Mouse (Mus musculus): ENCODE measurements at regions not wholly inside any gene's neighbourhood (a gene's known extent, or its start where the extent isn't known, plus 50 kb on each side); places are given as distances from the start of the nearest gene placed in this dataset.

GRCm38 (mm10) chr12:13080791-13081190 lies 139.1 kb upstream of the Mycn start:
- peaks cover 3% of the 10 kb centered on the region; the same call in 1 of the 2 replicates for H3K4me1 ChIP-seq (ENCODE audit: control insufficient read depth, insufficient read depth, low read length)
- H3K4me3 ChIP-seq (ENCODE audit: low read length): no peak overlapping the region
- peaks cover 15% of the 10 kb centered on the region for H3K27me3 ChIP-seq (ENCODE audit: control insufficient read depth, insufficient read depth, low read length)
- H3K9me3 ChIP-seq (replicated peaks; ENCODE audit: control insufficient read depth, low read length): no peaks in the 10 kb centered on the region
- no peak for ATAC-seq (replicated peaks; ENCODE audit: extremely low read depth, insufficient read depth, low FRiP score)
- no peak overlapping the region for H3K4me2 ChIP-seq (ENCODE audit: low read depth, low read length)
- 63% methylated on average over 5 of the region's 5 CpGs for WGBS
- H3K36me3 ChIP-seq (ENCODE audit: control insufficient read depth, insufficient read depth): no peaks in the 10 kb centered on the region
- H3K27ac ChIP-seq (ENCODE audit: low read length): no peak overlapping the region
- H3K9ac ChIP-seq (ENCODE audit: low read length): no peak overlapping the region

GRCm38 (mm10) chr12:13079832-13080231 lies 138.1 kb upstream of the Mycn start:
- Histone ChIP-seq H3K9me3 (replicated peaks; ENCODE audit: control insufficient read depth, low read length) (no peaks in the 10 kb centered on the region), H3K36me3 (ENCODE audit: control insufficient read depth, insufficient read depth) (no peaks in the 10 kb centered on the region), H3K27me3 (ENCODE audit: control insufficient read depth, insufficient read depth, low read length) (peaks cover 15% of the 10 kb centered on the region), H3K9ac (ENCODE audit: low read length) (no peak overlapping the region), H3K4me1 (ENCODE audit: control insufficient read depth, insufficient read depth, low read length) (peaks cover 3% of the 10 kb centered on the region; the same call in 1 of the 2 replicates), H3K27ac (ENCODE audit: low read length) (no peak overlapping the region), H3K4me3 (ENCODE audit: low read length) (no peak overlapping the region), H3K4me2 (ENCODE audit: low read depth, low read length) (no peak overlapping the region)
- no peak for ATAC-seq (replicated peaks; ENCODE audit: extremely low read depth, insufficient read depth, low FRiP score)
- 90% methylated on average over 3 of the region's 3 CpGs for WGBS

- ATAC-seq (replicated peaks; ENCODE audit: extremely low read depth, insufficient read depth, low FRiP score): 0 out of 2 replicates have a peak, but pooled peaks have one; percentile 52
- H3K27ac ChIP-seq (ENCODE audit: low read length): no peak overlapping the region
- no peak overlapping the region for H3K4me3 ChIP-seq (ENCODE audit: low read length)
- no peaks in the 10 kb centered on the region for H3K9me3 ChIP-seq (replicated peaks; ENCODE audit: control insufficient read depth, low read length)
- no peaks in the 10 kb centered on the region; the same call in 1 of the 2 replicates for H3K4me1 ChIP-seq (ENCODE audit: control insufficient read depth, insufficient read depth, low read length)
- H3K4me2 ChIP-seq (ENCODE audit: low read depth, low read length): no peak overlapping the region
- H3K27me3 ChIP-seq (ENCODE audit: control insufficient read depth, insufficient read depth, low read length): peaks cover 15% of the 10 kb centered on the region
- H3K9ac ChIP-seq (ENCODE audit: low read length): no peak overlapping the region
- WGBS: 28% methylated on average over 4 of the region's 4 CpGs
- H3K36me3 ChIP-seq (ENCODE audit: control insufficient read depth, insufficient read depth): no peaks in the 10 kb centered on the region
Measured at GRCm38 (mm10) chr12:13077689-13078088, 136.0 kb upstream of the Mycn start.

GRCm38 (mm10) chr12:13076699-13077287 lies 135.1 kb upstream of the Mycn start:
- no peak overlapping the region for H3K4me3 ChIP-seq (ENCODE audit: low read length)
- H3K4me1 ChIP-seq (ENCODE audit: control insufficient read depth, insufficient read depth, low read length): no peaks in the 10 kb centered on the region; the same call in 1 of the 2 replicates
- peaks cover 15% of the 10 kb centered on the region for H3K27me3 ChIP-seq (ENCODE audit: control insufficient read depth, insufficient read depth, low read length)
- no peak overlapping the region for H3K4me2 ChIP-seq (ENCODE audit: low read depth, low read length)
- no peaks in the 10 kb centered on the region for H3K36me3 ChIP-seq (ENCODE audit: control insufficient read depth, insufficient read depth)
- no peaks in the 10 kb centered on the region for H3K9me3 ChIP-seq (replicated peaks; ENCODE audit: control insufficient read depth, low read length)
- peak; percentile 41; the same call in 1 of the 2 replicates for ATAC-seq (replicated peaks; ENCODE audit: extremely low read depth, insufficient read depth, low FRiP score)
- no peak overlapping the region for H3K27ac ChIP-seq (ENCODE audit: low read length)
- WGBS: 43% methylated on average over 3 of the region's 3 CpGs
- H3K9ac ChIP-seq (ENCODE audit: low read length): no peak overlapping the region

- no peak for ATAC-seq (replicated peaks; ENCODE audit: extremely low read depth, insufficient read depth, low FRiP score)
- no peaks in the 10 kb centered on the region for H3K36me3 ChIP-seq (ENCODE audit: control insufficient read depth, insufficient read depth)
- no peak overlapping the region for H3K4me3 ChIP-seq (ENCODE audit: low read length)
- no peaks in the 10 kb centered on the region; the same call in 1 of the 2 replicates for H3K4me1 ChIP-seq (ENCODE audit: control insufficient read depth, insufficient read depth, low read length)
- H3K9me3 ChIP-seq (replicated peaks; ENCODE audit: control insufficient read depth, low read length): peaks cover 3% of the 10 kb centered on the region; the same call in 1 of the 2 replicates
- H3K9ac ChIP-seq (ENCODE audit: low read length): no peak overlapping the region
- WGBS: 48% methylated on average over 4 of the region's 4 CpGs
- no peak overlapping the region for H3K4me2 ChIP-seq (ENCODE audit: low read depth, low read length)
- no peaks in the 10 kb centered on the region for H3K27me3 ChIP-seq (ENCODE audit: control insufficient read depth, insufficient read depth, low read length)
- H3K27ac ChIP-seq (ENCODE audit: low read length): no peak overlapping the region
Measured at GRCm38 (mm10) chr12:13073126-13073886, 131.6 kb upstream of the Mycn start.

- Histone ChIP-seq H3K9me3 (replicated peaks; ENCODE audit: control insufficient read depth, low read length) (peaks cover 3% of the 10 kb centered on the region; the same call in 1 of the 2 replicates), H3K36me3 (ENCODE audit: control insufficient read depth, insufficient read depth) (no peaks in the 10 kb centered on the region), H3K4me1 (ENCODE audit: control insufficient read depth, insufficient read depth, low read length) (no peaks in the 10 kb centered on the region), H3K9ac (ENCODE audit: low read length) (no peak overlapping the region), H3K4me3 (ENCODE audit: low read length) (no peak overlapping the region), H3K27ac (ENCODE audit: low read length) (no peak overlapping the region), H3K27me3 (ENCODE audit: control insufficient read depth, insufficient read depth, low read length) (no peaks in the 10 kb centered on the region), H3K4me2 (ENCODE audit: low read depth, low read length) (no peak overlapping the region)
- WGBS: 64% methylated on average over 5 of the region's 5 CpGs
- no peak for ATAC-seq (replicated peaks; ENCODE audit: extremely low read depth, insufficient read depth, low FRiP score)
Measured at GRCm38 (mm10) chr12:13067295-13067694, 125.6 kb upstream of the Mycn start.

- WGBS: 56% methylated on average over 6 of the region's 6 CpGs
- Histone ChIP-seq H3K9me3 (replicated peaks; ENCODE audit: control insufficient read depth, low read length) (peaks cover 3% of the 10 kb centered on the region; the same call in 1 of the 2 replicates), H3K4me2 (ENCODE audit: low read depth, low read length) (no peak overlapping the region), H3K9ac (ENCODE audit: low read length) (no peak overlapping the region), H3K4me3 (ENCODE audit: low read length) (no peak overlapping the region), H3K4me1 (ENCODE audit: control insufficient read depth, insufficient read depth, low read length) (no peaks in the 10 kb centered on the region), H3K27me3 (ENCODE audit: control insufficient read depth, insufficient read depth, low read length) (no peaks in the 10 kb centered on the region), H3K36me3 (ENCODE audit: control insufficient read depth, insufficient read depth) (no peaks in the 10 kb centered on the region), H3K27ac (ENCODE audit: low read length) (no peak overlapping the region)
- ATAC-seq (replicated peaks; ENCODE audit: extremely low read depth, insufficient read depth, low FRiP score): no peak
Measured at GRCm38 (mm10) chr12:13066604-13067181, 125.0 kb upstream of the Mycn start.

GRCm38 (mm10) chr12:13059473-13059872 lies 117.8 kb upstream of the Mycn start:
- ATAC-seq (replicated peaks; ENCODE audit: extremely low read depth, insufficient read depth, low FRiP score): no peak
- Histone ChIP-seq H3K36me3 (ENCODE audit: control insufficient read depth, insufficient read depth) (no peaks in the 10 kb centered on the region), H3K9ac (ENCODE audit: low read length) (no peak overlapping the region), H3K27ac (ENCODE audit: low read length) (no peak overlapping the region), H3K4me2 (ENCODE audit: low read depth, low read length) (no peak overlapping the region), H3K9me3 (replicated peaks; ENCODE audit: control insufficient read depth, low read length) (no peaks in the 10 kb centered on the region), H3K27me3 (ENCODE audit: control insufficient read depth, insufficient read depth, low read length) (no peaks in the 10 kb centered on the region), H3K4me1 (ENCODE audit: control insufficient read depth, insufficient read depth, low read length) (no peaks in the 10 kb centered on the region), H3K4me3 (ENCODE audit: low read length) (no peak overlapping the region)
- 70% methylated on average over 3 of the region's 3 CpGs for WGBS

- no peak overlapping the region for H3K27ac ChIP-seq (ENCODE audit: low read length)
- no peak overlapping the region for H3K4me2 ChIP-seq (ENCODE audit: low read depth, low read length)
- no peak overlapping the region for H3K4me3 ChIP-seq (ENCODE audit: low read length)
- H3K36me3 ChIP-seq (ENCODE audit: control insufficient read depth, insufficient read depth): no peaks in the 10 kb centered on the region
- no peak for ATAC-seq (replicated peaks; ENCODE audit: extremely low read depth, insufficient read depth, low FRiP score)
- no peak overlapping the region for H3K9ac ChIP-seq (ENCODE audit: low read length)
- H3K9me3 ChIP-seq (replicated peaks; ENCODE audit: control insufficient read depth, low read length): no peaks in the 10 kb centered on the region
- no peaks in the 10 kb centered on the region for H3K4me1 ChIP-seq (ENCODE audit: control insufficient read depth, insufficient read depth, low read length)
- 66% methylated on average over 7 of the region's 7 CpGs for WGBS
- no peaks in the 10 kb centered on the region for H3K27me3 ChIP-seq (ENCODE audit: control insufficient read depth, insufficient read depth, low read length)
Measured at GRCm38 (mm10) chr12:13056246-13056645, 114.5 kb upstream of the Mycn start.
